Mouse (Mus musculus): ENCODE measurements around the gene Trim40. TPM values are rescaled to one million over a fixed set of nuclear protein-coding genes. Genes with fewer than 3 reads are reported as not detected.

The Trim40 gene
- not detected in 2 replicates for polyA plus RNA-seq (2014; fragmentation: Nextera tagmentation; extraction: Ambion mirVana)

- no peak within 1 kb of the TSS for H3K9ac ChIP-seq (ENCODE audit: low read length)
- ATAC-seq: no peak
- DNase-seq (ENCODE audit: low spot score): no peak
- no peaks in the 10 kb centered on the region for H3K4me1 ChIP-seq (ENCODE audit: control insufficient read depth, insufficient read depth, low read length)
- no peak within 1 kb of the TSS for H3K4me3 ChIP-seq (ENCODE audit: low read depth, low read length)
- H3K36me3 ChIP-seq (ENCODE audit: control insufficient read depth, insufficient read depth, low read length): no peaks in the 10 kb centered on the region
- 91% methylated on average over 5 of the region's 5 CpGs for WGBS
- H3K4me2 ChIP-seq (ENCODE audit: low read length): no peak within 1 kb of the TSS
- no peaks in the 10 kb centered on the region for H3K27me3 ChIP-seq (replicated peaks; ENCODE audit: control insufficient read depth, insufficient read depth, low read length)
- H3K27ac ChIP-seq (ENCODE audit: low read depth, low read length): no peak within 1 kb of the TSS
- H3K9me3 ChIP-seq (replicated peaks; ENCODE audit: control insufficient read depth, low read length): no peaks in the 10 kb centered on the region
Measured at GRCm38 (mm10) chr17:36890073-36890903, at the start of gene Trim40. Gene Trim40, minus strand, starts transcription at chr17:36890123.

GRCm38 (mm10) chr17:36938056-36938455 is 48.1 kb upstream of the Trim40 start:
- Histone ChIP-seq H3K36me3 (ENCODE audit: control insufficient read depth, insufficient read depth, low read length) (no peaks in the 10 kb centered on the region), H3K4me1 (ENCODE audit: control insufficient read depth, insufficient read depth, low read length) (no peaks in the 10 kb centered on the region), H3K27me3 (replicated peaks; ENCODE audit: control insufficient read depth, insufficient read depth, low read length) (peaks cover 8% of the 10 kb centered on the region), H3K9ac (ENCODE audit: low read length) (no peak overlapping the region), H3K4me2 (ENCODE audit: low read length) (no peak overlapping the region), H3K4me3 (ENCODE audit: low read depth, low read length) (no peak overlapping the region), H3K27ac (ENCODE audit: low read depth, low read length) (no peak overlapping the region), H3K9me3 (replicated peaks; ENCODE audit: control insufficient read depth, low read length) (no peaks in the 10 kb centered on the region)
- DNase-seq (ENCODE audit: low spot score): no peak
- 85% methylated on average over 2 of the region's 2 CpGs for WGBS
- no peak for ATAC-seq

GRCm38 (mm10) chr17:36931806-36932205 is 41.9 kb upstream of the Trim40 start:
- DNase-seq (ENCODE audit: low spot score): no peak
- no peaks in the 10 kb centered on the region for H3K36me3 ChIP-seq (ENCODE audit: control insufficient read depth, insufficient read depth, low read length)
- 65% methylated on average over 2 of the region's 2 CpGs for WGBS
- no peak overlapping the region for H3K4me3 ChIP-seq (ENCODE audit: low read depth, low read length)
- no peaks in the 10 kb centered on the region for H3K27me3 ChIP-seq (replicated peaks; ENCODE audit: control insufficient read depth, insufficient read depth, low read length)
- no peaks in the 10 kb centered on the region for H3K4me1 ChIP-seq (ENCODE audit: control insufficient read depth, insufficient read depth, low read length)
- no peak for ATAC-seq
- H3K27ac ChIP-seq (ENCODE audit: low read depth, low read length): no peak overlapping the region
- H3K9me3 ChIP-seq (replicated peaks; ENCODE audit: control insufficient read depth, low read length): no peaks in the 10 kb centered on the region
- no peak overlapping the region for H3K9ac ChIP-seq (ENCODE audit: low read length)
- H3K4me2 ChIP-seq (ENCODE audit: low read length): no peak overlapping the region

GRCm38 (mm10) chr17:36931130-36931529 is 41.2 kb upstream of the Trim40 start:
- 88% methylated on average over 4 of the region's 4 CpGs for WGBS
- Histone ChIP-seq H3K36me3 (ENCODE audit: control insufficient read depth, insufficient read depth, low read length) (no peaks in the 10 kb centered on the region), H3K4me3 (ENCODE audit: low read depth, low read length) (no peak overlapping the region), H3K27me3 (replicated peaks; ENCODE audit: control insufficient read depth, insufficient read depth, low read length) (no peaks in the 10 kb centered on the region), H3K4me2 (ENCODE audit: low read length) (no peak overlapping the region), H3K27ac (ENCODE audit: low read depth, low read length) (no peak overlapping the region), H3K9ac (ENCODE audit: low read length) (no peak overlapping the region), H3K9me3 (replicated peaks; ENCODE audit: control insufficient read depth, low read length) (no peaks in the 10 kb centered on the region), H3K4me1 (ENCODE audit: control insufficient read depth, insufficient read depth, low read length) (no peaks in the 10 kb centered on the region)
- DNase-seq (ENCODE audit: low spot score): no peak
- no peak for ATAC-seq

- H3K4me1 ChIP-seq (ENCODE audit: control insufficient read depth, insufficient read depth, low read length): no peaks in the 10 kb centered on the region
- no peak for ATAC-seq
- H3K4me2 ChIP-seq (ENCODE audit: low read length): no peak overlapping the region
- H3K27ac ChIP-seq (ENCODE audit: low read depth, low read length): no peak overlapping the region
- 83% methylated on average over 6 of the region's 6 CpGs for WGBS
- no peak overlapping the region for H3K9ac ChIP-seq (ENCODE audit: low read length)
- no peaks in the 10 kb centered on the region for H3K27me3 ChIP-seq (replicated peaks; ENCODE audit: control insufficient read depth, insufficient read depth, low read length)
- no peaks in the 10 kb centered on the region for H3K9me3 ChIP-seq (replicated peaks; ENCODE audit: control insufficient read depth, low read length)
- H3K4me3 ChIP-seq (ENCODE audit: low read depth, low read length): no peak overlapping the region
- no peak for DNase-seq (ENCODE audit: low spot score)
- no peaks in the 10 kb centered on the region for H3K36me3 ChIP-seq (ENCODE audit: control insufficient read depth, insufficient read depth, low read length)
Measured at GRCm38 (mm10) chr17:36930233-36930632, 40.3 kb upstream of the Trim40 start.

GRCm38 (mm10) chr17:36929236-36929932 is 39.5 kb upstream of the Trim40 start:
- Histone ChIP-seq H3K4me2 (ENCODE audit: low read length) (no peak overlapping the region), H3K4me1 (ENCODE audit: control insufficient read depth, insufficient read depth, low read length) (no peaks in the 10 kb centered on the region), H3K9ac (ENCODE audit: low read length) (no peak overlapping the region), H3K36me3 (ENCODE audit: control insufficient read depth, insufficient read depth, low read length) (no peaks in the 10 kb centered on the region), H3K27ac (ENCODE audit: low read depth, low read length) (no peak overlapping the region), H3K4me3 (ENCODE audit: low read depth, low read length) (no peak overlapping the region), H3K27me3 (replicated peaks; ENCODE audit: control insufficient read depth, insufficient read depth, low read length) (no peaks in the 10 kb centered on the region), H3K9me3 (replicated peaks; ENCODE audit: control insufficient read depth, low read length) (no peaks in the 10 kb centered on the region)
- ATAC-seq: no peak
- DNase-seq (ENCODE audit: low spot score): no peak
- WGBS: 79% methylated on average over 12 of the region's 12 CpGs

- WGBS: 71% methylated on average over 10 of the region's 10 CpGs
- no peak overlapping the region for H3K4me3 ChIP-seq (ENCODE audit: low read depth, low read length)
Measured at GRCm38 (mm10) chr17:36927496-36928120, 37.7 kb upstream of the Trim40 start.

DNA sequence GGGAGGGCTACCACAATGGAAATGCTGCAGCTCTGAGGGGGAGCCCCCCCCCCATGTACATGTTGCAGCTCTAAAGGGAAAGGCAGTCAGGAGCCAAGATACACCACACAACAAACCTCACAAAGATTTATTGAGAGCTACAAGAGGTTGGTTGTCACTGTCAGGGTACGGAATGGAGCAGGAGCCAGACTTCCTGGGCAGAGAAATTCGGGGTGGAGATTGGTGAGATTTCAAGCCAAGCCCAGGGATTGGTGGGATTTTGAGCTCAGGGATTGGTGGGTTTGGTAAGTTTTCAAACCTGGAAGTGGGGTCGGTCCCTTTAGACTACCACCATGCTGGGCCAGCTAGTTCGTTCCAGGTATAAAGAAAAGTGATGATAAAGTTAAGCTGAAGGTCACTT is 33.6 kb upstream of the Trim40 start:
- H3K9ac ChIP-seq (ENCODE audit: low read length): no peak overlapping the region
- ATAC-seq (no peak), DNase-seq (ENCODE audit: low spot score) (no peak)
- no peaks in the 10 kb centered on the region for H3K4me1 ChIP-seq (ENCODE audit: control insufficient read depth, insufficient read depth, low read length)
- no peak overlapping the region for H3K4me3 ChIP-seq (ENCODE audit: low read depth, low read length)
- H3K36me3 ChIP-seq (ENCODE audit: control insufficient read depth, insufficient read depth, low read length): no peaks in the 10 kb centered on the region
- H3K27ac ChIP-seq (ENCODE audit: low read depth, low read length): no peak overlapping the region
- H3K27me3 ChIP-seq (replicated peaks; ENCODE audit: control insufficient read depth, insufficient read depth, low read length): no peaks in the 10 kb centered on the region
- no peak overlapping the region for H3K4me2 ChIP-seq (ENCODE audit: low read length)
- 62% methylated on average over 4 of the region's 4 CpGs for WGBS
- H3K9me3 ChIP-seq (replicated peaks; ENCODE audit: control insufficient read depth, low read length): no peaks in the 10 kb centered on the region

More at GRCm38 (mm10) chr17:36927496-36928120, 37.7 kb upstream of the Trim40 start:
- H3K4me1 ChIP-seq (ENCODE audit: control insufficient read depth, insufficient read depth, low read length): no peaks in the 10 kb centered on the region
- H3K27me3 ChIP-seq (replicated peaks; ENCODE audit: control insufficient read depth, insufficient read depth, low read length): no peaks in the 10 kb centered on the region
- no peak overlapping the region for H3K27ac ChIP-seq (ENCODE audit: low read depth, low read length)
- no peak overlapping the region for H3K9ac ChIP-seq (ENCODE audit: low read length)
- H3K9me3 ChIP-seq (replicated peaks; ENCODE audit: control insufficient read depth, low read length): no peaks in the 10 kb centered on the region
- DNase-seq (ENCODE audit: low spot score) (no peak), ATAC-seq (no peak)
- no peak overlapping the region for H3K4me2 ChIP-seq (ENCODE audit: low read length)
- H3K36me3 ChIP-seq (ENCODE audit: control insufficient read depth, insufficient read depth, low read length): no peaks in the 10 kb centered on the region
